Mouse (Mus musculus): ENCODE results near the gene Rnf150.

The Rnf150 gene

DNA sequence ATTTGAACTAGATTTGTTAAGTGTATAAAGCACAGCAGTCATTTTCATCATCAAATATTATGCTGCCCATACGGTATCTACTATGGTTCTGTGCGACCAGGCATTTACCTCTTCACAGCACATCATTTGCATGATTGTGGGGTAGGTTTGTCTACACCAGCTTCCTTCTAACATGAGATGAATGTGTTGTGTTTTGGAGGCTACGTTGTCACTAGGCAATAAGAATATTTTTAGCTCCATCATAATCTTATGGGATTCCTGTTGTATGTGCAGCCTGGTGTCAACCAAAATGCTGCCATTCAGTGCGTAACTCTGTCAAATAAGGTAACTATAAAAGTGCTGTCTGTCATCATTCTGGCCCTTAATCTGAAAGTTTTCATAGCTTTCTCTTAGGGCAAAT is 24.1 kb downstream of the Rnf150 start:
- in situ Hi-C loops (cut with MseI, MboI) = no loop called here

DNA sequence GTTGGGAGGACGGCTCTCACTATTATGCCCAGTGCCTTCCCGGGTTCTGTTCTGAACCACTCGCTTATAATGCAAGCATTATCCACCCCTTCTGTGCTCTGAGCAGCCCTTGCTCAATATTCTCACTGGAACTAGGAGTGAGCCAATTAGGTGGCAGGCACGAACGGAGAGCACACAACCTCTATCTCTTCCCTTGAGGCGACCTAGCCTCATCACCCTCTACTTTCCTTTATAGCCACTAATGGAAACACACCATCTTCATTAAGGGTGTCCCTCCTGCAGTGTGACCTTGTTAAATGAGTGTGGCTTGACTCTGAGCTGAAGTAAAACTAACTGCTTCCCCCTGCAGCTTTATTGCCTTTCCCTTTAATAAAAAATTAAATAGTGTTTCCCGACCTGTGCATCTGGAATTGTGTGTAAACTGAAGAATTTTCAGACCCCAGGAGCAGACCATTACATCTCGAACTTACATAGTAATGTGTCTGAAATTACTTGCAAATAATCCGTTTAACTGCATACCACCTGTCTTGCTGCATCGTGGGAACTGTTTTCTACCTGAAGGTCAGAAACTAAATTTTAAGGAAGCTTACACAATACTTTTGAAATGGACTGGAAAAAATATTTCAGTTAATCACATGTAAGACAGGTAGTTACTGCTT is 26.0 kb downstream of the Rnf150 start:
- in situ Hi-C loops (cut with MseI, MboI) = no loop called here

DNA sequence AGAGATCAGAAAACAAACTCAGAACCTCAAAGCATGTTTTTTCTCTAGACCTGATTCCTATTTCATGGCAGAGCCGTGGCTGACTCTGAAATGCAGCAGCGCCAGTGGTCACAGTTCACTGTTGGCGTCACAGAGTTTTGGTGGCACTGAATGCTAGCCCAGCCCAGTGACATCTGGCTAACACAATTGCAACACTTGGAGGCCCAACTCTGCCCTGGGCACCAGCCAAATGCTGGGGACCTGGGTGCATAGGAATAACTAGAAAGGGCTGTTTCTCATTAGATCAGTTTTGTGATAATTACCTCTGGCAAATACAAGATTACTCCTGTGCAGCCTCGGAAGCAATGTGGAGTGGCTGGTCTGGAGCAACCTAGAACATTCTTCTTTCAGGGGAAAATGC is 31.9 kb downstream of the Rnf150 start:
- in situ Hi-C loops (cut with MseI, MboI) = no loop called here

DNA sequence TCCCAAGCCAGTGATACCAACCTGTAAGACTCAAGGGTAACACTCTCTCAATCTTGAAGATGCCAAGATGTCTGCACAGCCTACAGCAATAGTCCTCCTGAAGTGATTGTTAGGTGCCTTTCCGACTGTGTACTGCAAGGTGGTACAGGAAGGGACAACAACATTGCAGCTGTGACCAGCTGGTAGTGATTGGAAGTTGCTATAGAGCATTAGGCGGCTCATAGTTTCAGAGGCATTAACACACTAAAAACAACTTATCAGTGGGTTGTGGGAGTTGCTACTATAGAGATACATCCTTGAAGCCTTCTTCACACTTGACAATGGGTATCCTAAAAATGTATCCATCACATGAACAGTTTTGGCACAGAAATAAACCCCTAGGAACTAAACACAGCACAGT is 33.6 kb downstream of the Rnf150 start:
- in situ Hi-C loops (cut with MseI, MboI) = no loop called here

DNA sequence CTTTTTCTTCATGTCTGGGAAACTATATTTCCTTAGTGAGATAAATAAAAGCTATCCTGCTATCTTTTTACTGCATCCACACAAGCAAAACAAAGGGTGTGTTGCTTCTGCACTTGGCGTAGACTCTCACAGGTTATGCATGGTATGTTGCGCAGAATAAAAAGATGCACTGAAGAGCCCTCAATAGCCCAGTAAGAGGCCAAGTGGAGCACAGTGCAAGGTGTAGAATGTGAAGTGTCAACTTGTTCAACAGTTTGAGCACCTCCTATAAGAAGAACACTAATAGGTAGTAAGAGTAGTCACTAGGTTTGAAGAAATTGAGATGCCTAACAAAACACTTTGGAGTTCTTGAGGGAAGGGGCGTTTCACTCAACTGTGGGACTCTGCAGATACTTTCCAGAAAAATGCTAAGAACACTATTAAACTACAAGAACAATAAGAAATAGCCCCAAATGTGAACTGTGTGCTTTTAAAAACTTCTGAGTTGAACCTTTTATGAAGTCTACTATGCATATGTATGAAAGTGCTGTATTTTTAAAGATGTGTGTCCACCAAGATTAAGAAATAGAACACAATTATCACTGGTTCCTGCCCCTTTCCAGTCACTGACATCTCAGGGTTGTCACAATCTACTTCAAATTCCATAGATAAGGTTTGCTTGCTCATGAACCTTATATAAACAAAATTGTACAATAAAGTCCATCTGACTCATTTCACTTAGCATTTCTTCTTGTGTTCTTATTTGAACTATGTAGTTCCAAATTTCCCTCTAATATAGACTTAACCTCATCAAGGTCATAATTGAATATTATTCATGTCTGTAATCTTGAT is 34.7 kb downstream of the Rnf150 start:
- in situ Hi-C loops (cut with MseI, MboI) = no loop called here

DNA sequence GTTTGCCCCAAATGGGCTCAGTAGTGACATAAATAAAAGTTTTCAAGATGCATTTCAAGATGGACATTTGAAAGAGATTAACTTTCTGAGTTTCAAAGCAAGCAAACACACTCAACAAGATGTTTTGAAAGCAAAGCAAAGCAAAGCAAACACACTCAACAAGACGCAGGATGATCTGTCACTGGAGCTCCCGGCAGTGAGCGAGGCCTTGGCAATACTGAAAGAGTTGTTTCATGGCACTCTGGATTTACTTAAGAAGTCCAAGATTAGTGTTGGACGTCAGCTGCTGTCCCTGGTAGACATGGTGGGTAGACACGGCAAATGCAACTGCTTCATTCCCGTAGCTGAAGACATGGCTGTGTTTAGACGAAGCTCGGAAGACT is 35.3 kb downstream of the Rnf150 start:
- in situ Hi-C loops (cut with MseI, MboI) = no loop called here

DNA sequence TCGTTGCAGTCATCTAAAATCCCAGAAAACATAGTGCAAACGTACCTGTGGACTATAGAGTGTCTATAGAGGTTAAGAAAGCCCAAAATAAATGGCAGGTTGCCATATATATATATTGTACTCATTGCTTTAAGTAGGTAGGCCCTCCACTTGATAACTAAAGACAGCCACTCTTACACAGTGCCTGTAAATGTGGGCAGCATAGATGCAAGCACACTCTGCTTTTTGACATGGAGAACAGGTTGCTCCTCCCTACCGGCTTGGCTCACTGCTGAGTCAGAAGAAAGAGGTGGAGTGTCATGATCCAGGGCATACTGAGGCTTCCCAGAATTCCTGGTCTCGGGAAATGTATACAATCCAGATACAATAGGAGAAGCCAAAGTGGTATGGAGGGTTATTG is 37.8 kb downstream of the Rnf150 start:
- in situ Hi-C loops (cut with MseI, MboI) = no loop called here

DNA sequence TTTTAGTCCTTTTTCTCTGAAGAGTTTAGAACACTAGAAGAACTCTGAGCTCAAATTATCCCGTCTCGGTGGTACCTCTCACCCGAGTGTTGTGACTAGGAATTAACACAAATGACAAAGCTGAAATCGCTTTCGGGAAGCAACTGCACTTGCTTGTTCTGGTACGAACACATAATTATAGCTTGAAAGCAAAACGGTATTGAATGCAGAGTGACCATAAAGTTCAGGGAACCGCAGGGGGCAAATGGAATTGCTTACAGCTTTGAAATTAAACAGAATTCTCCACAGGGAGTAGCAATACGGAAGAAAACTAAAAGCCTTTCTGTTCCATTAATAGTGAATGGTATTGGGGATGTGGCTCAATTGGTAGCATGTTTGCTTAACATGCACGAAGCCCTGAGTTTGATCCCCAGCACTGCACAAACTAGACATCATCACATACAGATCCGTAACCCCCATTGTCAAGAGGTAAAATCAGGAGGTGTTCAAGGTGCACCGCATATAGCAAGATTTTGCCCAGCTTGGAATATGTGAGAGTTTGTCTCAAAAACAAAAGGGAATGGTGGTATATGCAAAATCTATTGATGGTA is 38.5 kb downstream of the Rnf150 start:
- in situ Hi-C loops (cut with MseI, MboI) = no loop called here

DNA sequence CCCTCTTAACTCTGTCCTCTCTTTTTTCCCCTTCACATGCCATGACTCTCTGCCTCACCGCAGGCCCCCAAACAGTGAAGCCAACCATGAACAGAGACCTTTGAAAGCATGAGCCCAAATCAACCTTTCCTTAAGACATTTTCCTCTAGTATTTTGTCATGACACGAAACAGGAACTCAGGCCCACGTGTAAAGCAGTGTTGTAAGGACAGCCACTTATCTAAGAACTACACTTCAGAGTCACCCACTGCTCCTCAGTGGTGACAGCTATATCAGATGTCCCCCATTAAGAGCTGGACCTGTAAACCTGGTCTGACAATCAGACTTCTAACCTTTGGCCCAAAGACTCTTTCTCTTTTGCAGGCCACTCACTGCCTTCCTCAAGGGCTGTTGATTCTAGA is 40.3 kb downstream of the Rnf150 start:
- in situ Hi-C loops (cut with MseI, MboI) = no loop called here

DNA sequence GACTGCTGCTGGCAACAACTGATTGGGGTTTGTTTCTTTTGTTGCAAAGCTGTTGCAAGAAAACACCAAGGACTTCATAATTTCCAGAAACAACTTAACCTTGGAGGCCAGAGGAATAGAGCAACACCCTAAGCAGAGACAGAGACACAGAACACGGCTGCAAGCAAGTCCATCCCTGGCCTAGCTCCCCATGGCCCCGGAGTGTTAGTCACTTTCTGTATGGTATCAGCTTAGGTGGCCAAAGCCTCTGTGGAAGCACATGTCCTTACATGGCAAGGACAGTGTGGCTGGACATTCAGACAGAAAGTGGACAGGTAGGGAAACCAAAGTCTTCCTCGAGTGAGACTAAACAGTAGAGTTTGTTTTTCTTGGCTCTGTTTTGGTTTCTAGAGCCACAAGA is 44.1 kb downstream of the Rnf150 start:
- in situ Hi-C loops (cut with MseI, MboI) = no loop called here

DNA sequence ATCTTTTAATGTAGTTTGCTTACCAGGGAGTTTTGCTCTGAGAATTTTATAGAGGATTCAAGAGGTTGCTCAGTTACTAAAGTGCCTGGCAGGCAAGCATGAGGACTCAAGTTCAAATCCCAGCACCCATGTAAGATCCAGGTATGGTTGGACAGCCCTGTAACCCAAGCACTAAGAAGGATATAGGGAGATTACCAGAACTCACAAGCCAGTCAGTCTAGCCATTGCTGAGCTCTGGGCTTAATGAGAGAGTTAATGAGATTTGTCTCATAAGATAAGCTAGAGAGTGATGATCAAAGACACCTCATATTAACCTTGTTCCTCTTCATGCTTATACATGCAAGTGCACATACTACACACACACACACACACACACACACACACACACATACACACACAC is 48.3 kb downstream of the Rnf150 start:
- in situ Hi-C loops (cut with MseI, MboI) = no loop called here

DNA sequence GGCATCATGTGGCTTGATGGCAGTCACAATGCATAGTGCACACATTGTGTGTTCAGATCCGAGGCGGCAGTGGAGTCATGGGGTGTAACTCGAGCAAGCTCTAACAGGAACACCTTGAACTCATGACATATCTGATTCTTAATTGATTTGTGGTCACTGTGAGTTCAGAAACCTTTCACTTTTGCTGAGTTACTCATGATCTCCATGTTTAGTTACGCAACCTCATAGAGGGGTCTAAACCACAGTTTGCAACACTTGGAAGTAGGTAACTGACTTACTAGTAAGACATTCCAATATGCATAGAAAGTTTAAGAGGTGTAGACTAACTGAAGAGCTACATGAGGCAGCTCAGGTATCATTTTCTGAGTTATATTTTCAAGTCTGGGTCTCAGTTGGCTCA is 49.1 kb downstream of the Rnf150 start:
- in situ Hi-C loops (cut with MseI, MboI) = no loop called here

DNA sequence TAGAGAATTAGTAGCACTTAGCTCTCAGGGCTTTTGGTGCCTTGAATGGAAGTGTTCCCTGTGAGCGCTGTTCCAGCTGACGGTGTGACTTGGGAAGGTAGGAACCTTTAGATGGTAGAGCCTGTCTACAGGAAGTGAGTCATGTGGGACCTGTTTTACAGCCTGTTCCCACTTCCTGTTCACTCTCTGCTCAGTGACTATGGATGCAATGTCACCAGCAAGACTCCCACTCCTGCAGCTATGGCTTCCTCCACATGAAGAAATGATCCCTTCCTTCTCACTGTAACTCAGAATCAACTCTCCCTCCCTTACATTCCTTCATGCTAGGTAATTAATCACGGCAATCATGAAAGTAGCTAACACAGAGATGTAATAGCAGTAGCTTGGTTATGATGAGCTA is 51.4 kb downstream of the Rnf150 start:
- in situ Hi-C loops (cut with MseI, MboI) = no loop called here

DNA sequence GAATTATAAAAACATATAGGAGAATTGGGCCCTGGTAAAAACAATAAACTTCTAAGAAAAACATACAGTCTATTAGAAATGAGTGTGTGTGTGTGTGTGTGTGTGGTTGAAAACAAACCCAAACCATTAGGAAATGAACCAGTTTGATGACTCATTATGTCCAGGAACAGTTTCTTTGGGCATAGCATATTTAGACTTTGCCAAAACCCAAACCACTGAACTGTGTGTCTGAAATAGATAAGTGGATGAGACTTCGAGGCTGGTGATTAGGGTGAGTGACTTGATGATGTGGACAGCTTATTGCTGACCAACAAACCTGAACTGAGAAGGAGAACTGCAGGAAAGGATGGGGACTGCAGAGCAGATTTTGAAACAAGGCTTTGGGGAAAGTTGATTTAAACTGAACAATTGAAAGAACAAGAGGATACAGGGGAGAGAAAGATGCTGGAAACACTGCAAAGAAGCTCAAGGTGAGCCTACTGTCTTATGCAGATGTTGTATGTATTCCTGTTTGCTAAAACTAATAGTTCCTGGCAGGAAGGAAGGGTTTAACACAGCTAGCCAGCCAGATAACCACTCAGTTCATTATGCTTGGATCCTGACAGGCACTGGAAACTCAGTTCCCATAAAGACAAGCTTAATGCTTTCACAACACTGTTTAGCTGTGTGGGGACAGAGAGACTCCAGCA is 53.8 kb downstream of the Rnf150 start:
- in situ Hi-C loops (cut with MseI, MboI) = no loop called here

DNA sequence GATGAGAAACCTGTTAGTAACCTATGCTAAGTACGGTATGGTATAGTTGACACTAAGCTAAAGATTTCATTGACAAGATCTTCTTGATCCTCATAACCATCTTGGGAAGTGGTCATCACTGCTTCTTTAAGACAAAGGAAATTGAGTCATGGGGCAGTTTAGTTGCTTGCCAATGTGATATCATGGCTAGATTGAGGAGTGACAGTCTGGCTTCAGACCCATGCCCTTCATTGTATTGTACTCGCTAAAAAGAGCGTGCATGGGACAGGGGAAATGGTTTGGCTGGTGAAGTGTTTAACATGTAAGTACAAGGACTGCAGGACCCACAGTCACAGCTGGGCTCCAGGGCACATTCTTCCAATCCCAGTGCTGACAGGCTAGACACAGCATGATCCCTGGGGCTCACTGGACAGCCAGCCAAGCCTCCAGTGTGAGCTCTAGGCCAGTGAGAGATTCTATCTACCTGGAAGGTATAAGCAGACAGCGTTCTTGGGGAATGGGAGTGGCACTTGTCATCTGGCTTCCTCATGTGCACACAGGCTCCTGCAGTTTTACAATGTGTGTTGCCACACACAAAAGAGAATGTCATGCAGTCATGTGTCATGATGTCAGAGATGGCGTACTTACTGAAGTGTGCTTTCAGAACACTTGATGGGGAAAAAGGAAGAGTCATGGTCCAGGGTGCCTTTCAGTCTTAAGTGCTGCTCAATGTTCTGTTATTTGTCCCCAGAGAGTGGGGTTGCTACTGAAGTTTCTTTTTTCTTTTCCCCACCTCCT is 54.6 kb downstream of the Rnf150 start:
- in situ Hi-C loops (cut with MseI, MboI) = no loop called here

DNA sequence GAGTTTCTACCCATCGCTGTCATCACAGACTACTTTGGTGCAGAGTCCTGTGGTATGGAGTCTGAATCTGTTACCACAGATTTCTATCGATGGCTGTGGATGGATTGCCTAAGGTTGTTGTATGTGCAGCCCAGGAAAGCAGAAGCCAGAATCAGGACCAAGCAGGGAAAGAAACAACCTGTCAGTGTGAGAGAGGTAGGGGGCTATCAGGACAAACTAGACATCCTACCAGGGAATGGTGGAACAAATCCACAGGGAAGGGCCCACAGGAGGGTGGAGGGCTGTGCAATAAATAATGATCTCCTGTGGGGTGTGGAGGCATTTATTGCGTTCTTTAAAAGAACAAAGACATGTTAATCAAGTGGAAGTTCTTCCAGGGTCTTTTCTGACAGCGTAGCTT is 56.5 kb downstream of the Rnf150 start:
- in situ Hi-C loops (cut with MseI, MboI) = no loop called here

DNA sequence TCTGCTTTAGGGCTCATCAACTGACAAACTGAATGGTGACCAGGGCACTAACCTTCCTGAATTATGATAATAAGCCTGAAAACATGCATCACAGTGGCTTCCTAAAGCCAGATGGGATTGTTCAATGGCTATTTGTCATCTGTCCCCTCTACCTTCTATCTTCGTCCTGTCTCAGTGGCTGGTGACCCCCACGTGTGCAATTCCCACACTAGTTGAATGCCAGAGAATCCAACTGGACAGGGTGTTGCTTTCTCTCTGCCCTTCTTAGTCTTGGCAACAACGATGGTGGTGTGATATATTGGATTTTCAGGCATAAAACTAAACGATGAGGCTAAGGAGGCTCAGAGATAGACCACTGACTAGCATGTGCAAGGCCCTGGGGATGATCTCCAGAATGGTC is 57.0 kb downstream of the Rnf150 start:
- in situ Hi-C loops (cut with MseI, MboI) = no loop called here

DNA sequence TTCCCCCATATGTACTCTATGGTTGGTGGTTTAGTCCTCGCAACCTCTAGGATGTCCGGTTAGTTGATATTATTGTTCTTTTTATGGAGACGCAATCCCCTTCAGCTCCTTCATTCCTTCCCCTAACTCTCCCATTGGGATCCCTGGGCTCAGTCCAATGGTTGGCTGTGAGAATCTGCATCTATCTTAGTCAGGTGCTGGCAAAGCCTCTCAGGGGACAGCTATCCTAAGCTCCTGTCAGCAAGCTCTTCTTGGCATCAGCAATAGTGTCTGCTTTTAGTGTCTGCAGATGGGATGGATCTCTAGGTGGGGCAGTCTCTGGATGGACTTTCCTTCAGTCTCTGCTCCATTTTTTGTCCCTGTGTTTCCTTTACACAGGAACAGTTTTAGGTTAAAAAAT is 62.1 kb downstream of the Rnf150 start:
- in situ Hi-C loops (cut with MseI, MboI) = no loop called here

DNA sequence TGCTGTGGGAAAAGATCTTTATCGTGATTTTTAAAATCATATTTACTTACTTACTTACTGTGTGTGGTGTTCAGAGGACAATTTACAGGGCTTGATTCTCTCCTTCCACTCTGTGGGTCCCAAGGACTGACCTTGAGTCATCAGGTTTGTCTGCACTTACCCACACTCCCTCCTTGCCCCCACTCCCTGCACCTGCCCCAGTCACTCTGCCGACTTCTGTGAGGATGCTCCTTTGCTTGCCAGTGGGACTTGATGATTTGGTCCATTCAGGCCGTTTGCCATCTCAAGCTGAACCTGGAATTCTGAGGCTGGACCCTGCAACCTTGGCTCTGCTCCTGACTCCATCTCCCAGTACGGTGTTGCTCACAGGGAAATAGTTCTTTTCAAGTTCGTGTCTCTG is 63.4 kb downstream of the Rnf150 start:
- in situ Hi-C loops (cut with MseI, MboI) = no loop called here

DNA sequence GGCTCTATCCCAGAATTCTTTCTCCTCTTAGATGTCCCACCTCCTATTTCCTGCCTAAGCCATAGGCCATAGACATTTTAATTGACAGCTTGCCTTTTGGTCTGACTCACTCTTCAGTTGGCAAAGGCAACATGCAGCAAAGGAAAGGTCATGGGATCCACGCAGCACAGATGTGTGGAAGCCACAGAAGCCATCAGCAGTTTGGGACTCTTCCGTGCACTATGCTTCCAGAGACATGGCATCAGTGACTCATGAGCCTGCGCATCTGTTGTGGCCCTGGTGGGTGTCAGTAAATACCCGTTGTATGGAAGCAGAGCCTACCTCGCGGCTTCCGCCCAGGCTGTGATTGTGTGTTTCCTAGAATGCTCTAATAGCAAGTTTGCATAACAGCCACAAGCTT is 68.4 kb downstream of the Rnf150 start:
- in situ Hi-C loops (cut with MseI, MboI) = no loop called here

DNA sequence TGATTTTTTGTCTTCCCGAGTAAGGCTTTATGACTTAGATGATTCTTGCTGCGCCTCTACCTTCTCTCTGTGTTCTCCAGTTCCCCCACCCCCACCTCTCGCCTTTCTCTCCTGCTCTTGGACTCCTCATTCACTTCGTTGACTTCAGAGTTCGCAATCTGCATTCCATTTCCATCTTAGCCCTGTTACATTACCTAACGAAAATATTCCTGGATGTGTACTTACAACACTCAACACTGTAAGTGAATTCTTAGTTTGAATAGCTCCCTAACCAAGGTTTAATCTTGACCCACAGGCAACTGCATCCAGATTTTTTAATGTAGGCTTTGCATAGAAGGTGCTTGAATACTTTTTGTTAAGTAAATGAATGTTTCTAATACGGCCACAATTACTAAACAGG is 73.0 kb downstream of the Rnf150 start:
- in situ Hi-C loops (cut with MseI, MboI) = no loop called here

DNA sequence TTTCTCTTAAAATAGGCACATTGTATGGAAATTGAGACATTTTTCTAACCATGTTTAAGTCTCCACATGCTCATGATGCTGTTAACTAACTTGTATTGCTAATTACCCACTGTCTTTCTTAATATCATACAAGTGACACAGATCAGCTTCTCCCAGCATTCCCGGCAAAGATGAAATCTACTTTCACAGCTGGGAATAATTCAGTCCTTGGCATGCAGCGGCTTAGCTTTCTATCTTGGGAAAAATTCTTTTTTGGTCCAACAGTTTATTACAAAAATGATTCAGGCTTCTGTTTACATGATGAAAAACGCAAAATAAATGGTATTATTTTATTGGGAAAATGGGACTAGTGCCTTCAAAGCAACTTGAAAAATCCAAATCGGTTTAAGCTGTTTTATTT is 73.7 kb downstream of the Rnf150 start:
- in situ Hi-C loops (cut with MseI, MboI) = no loop called here
